Mouse (Mus musculus): Measurements from ENCODE around the gene Tmem121b. TPM values are rescaled to one million over a fixed set of nuclear protein-coding genes. Genes with fewer than 3 reads are reported as not detected.

Tmem121b gene
- total RNA-seq, 1 experiment, result 0.09 TPM

DNA sequence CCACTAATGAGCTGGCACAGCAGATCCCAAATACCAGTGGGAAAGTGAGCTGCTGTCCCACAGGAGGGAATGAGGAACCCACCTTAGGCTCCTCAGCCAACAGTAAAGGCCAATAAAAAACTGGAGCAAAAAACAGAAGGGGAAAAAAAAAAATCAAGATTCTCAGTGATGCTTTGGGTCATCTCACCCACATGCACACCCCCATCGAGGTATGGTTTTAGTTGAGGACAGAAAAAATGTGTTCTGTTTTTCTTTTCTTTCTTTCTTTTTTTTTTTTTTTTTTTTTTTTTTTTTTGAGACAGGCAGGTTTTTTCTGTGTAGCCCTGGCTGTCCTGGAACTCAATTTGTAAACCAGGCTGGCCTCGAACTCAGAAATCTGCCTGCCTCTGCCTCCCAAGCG, 40.1 kb downstream of the Tmem121b start:
- no peak for DNase-seq (ENCODE audit: low read depth, low spot score)
- no peak overlapping the region for H3K4me3 ChIP-seq (ENCODE audit: insufficient read depth in 1 of 2, low read depth in 1 of 2, low read length in 2 of 2, poor library complexity in 1 of 2, severe bottlenecking in 1 of 2)
- no peaks in the 10 kb centered on the region for H3K4me1 ChIP-seq (ENCODE audit: control insufficient read depth in 2 of 2, insufficient read depth in 2 of 2, low read length in 2 of 2, poor library complexity in 1 of 2)
- TF ChIP-seq ZNF384 (IDR thresholded peaks at IDR 0.05; ENCODE audit: low read depth, low read length), result 0 out of 2 replicates have a peak, but pooled peaks have one; percentile 40
- TF ChIP-seq ZC3H11A (IDR thresholded peaks at IDR 0.05; ENCODE audit: borderline replicate concordance, low read depth, low read length), result no peak
- no peaks in the 10 kb centered on the region for H3K36me3 ChIP-seq (ENCODE audit: control insufficient read depth, insufficient read depth, low read length, poor library complexity, severe bottlenecking)
- no peak overlapping the region for H3K27ac ChIP-seq (ENCODE audit: insufficient read depth, low read depth, low read length, poor library complexity, severe bottlenecking)
- H3K9ac ChIP-seq (ENCODE audit: insufficient read depth, low read depth, low read length, poor library complexity, severe bottlenecking), result no peak overlapping the region
- in situ Hi-C loops (cut with MboI; ENCODE audit: low sequenced_read_pairs in 2 of 2, unreplicated experiment in 2 of 2), result no loop called here
- no peaks in the 10 kb centered on the region for H3K9me3 ChIP-seq (ENCODE audit: control insufficient read depth, insufficient read depth, low read depth, low read length)

DNA sequence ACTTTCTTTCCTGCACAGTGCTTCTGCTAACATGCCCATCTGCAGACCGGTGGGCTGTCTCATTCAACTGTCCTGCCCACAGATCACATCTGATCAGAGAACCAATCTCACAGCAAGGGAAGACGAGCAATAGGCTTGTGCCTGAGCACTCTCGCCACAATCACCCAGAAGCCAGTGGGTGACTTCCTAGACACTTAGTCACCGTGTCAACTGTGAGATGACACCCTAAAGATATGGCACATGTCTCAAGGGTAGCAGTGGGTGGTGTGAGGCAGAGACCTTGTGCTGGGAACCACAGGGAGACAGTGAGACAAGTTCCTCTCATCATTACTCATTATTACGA, 40.5 kb downstream of the Tmem121b start:
- Histone ChIP-seq H3K9ac (ENCODE audit: insufficient read depth, low read depth, low read length, poor library complexity, severe bottlenecking) (no peak overlapping the region), H3K27ac (ENCODE audit: insufficient read depth, low read depth, low read length, poor library complexity, severe bottlenecking) (no peak overlapping the region), H3K4me3 (ENCODE audit: insufficient read depth in 1 of 2, low read depth in 1 of 2, low read length in 2 of 2, poor library complexity in 1 of 2, severe bottlenecking in 1 of 2) (no peak overlapping the region), H3K4me1 (ENCODE audit: control insufficient read depth in 2 of 2, insufficient read depth in 2 of 2, low read length in 2 of 2, poor library complexity in 1 of 2) (no peaks in the 10 kb centered on the region), H3K9me3 (ENCODE audit: control insufficient read depth, insufficient read depth, low read depth, low read length) (no peaks in the 10 kb centered on the region), H3K36me3 (ENCODE audit: control insufficient read depth, insufficient read depth, low read length, poor library complexity, severe bottlenecking) (no peaks in the 10 kb centered on the region)
- no peak for DNase-seq (ENCODE audit: low read depth, low spot score)
- TF ChIP-seq ZNF384 (IDR thresholded peaks at IDR 0.05; ENCODE audit: low read depth, low read length), result no peak
- no peak for TF ChIP-seq HCFC1 (IDR thresholded peaks at IDR 0.05; ENCODE audit: borderline replicate concordance, insufficient read depth, low read length)
- TF ChIP-seq ZC3H11A (IDR thresholded peaks at IDR 0.05; ENCODE audit: borderline replicate concordance, low read depth, low read length), result no peak
- TF ChIP-seq MAFK (IDR thresholded peaks at IDR 0.05; ENCODE audit: insufficient read depth, low read depth, low read length), result no peak
- no peak for TF ChIP-seq CHD2 (IDR thresholded peaks at IDR 0.05; ENCODE audit: low read depth, low read length)
- in situ Hi-C loops (cut with MboI; ENCODE audit: low sequenced_read_pairs in 2 of 2, unreplicated experiment in 2 of 2), result no loop called here

DNA sequence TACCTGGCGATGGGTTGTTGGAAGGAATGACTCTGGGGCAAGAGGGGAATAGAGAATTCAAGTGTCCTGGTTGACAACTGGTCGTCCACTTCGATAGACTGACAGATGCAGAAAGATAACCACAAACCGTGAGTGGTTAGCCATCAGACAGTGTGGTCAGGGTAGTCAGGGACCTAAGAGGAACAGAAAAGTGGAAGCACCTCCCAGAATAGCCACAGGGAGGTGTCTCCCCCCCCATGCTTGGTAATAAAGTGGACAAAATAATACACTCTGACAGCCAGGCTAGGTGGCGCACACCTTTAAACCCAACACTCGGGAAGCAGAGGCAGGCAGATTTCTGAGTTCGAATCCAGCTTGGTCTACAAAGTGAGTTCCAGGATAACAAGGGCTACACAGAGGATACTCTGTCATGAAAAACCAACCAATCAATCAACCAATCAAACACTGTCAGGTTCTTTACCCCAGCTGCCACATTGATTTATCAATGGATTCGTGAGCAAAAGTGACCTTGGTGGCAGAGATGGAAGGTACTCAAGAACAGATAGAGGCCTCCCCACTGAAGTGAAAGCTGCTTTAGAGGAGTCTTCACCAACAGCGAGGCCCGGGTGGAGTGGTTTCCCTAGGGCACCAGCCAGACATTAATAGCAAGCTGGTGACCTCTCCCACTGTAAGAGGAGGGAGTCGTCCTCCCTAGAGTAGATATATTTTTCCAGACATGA, 41.1 kb downstream of the Tmem121b start:
- no peaks in the 10 kb centered on the region for H3K9me3 ChIP-seq (ENCODE audit: control insufficient read depth, insufficient read depth, low read depth, low read length)
- H3K4me3 ChIP-seq (ENCODE audit: insufficient read depth in 1 of 2, low read depth in 1 of 2, low read length in 2 of 2, poor library complexity in 1 of 2, severe bottlenecking in 1 of 2), result no peak overlapping the region
- DNase-seq (ENCODE audit: low read depth, low spot score), result no peak
- in situ Hi-C loops (cut with MboI; ENCODE audit: low sequenced_read_pairs in 2 of 2, unreplicated experiment in 2 of 2), result no loop called here
- no peak overlapping the region for H3K27ac ChIP-seq (ENCODE audit: insufficient read depth, low read depth, low read length, poor library complexity, severe bottlenecking)
- no peak overlapping the region for H3K9ac ChIP-seq (ENCODE audit: insufficient read depth, low read depth, low read length, poor library complexity, severe bottlenecking)
- no peaks in the 10 kb centered on the region for H3K4me1 ChIP-seq (ENCODE audit: control insufficient read depth in 2 of 2, insufficient read depth in 2 of 2, low read length in 2 of 2, poor library complexity in 1 of 2)
- TF ChIP-seq ZC3H11A (IDR thresholded peaks at IDR 0.05; ENCODE audit: borderline replicate concordance, low read depth, low read length) (no peak), MAFK (IDR thresholded peaks at IDR 0.05; ENCODE audit: insufficient read depth, low read depth, low read length) (no peak), CHD2 (IDR thresholded peaks at IDR 0.05; ENCODE audit: low read depth, low read length) (no peak), HCFC1 (IDR thresholded peaks at IDR 0.05; ENCODE audit: borderline replicate concordance, insufficient read depth, low read length) (no peak), ZNF384 (IDR thresholded peaks at IDR 0.05; ENCODE audit: low read depth, low read length) (no peak)
- H3K36me3 ChIP-seq (ENCODE audit: control insufficient read depth, insufficient read depth, low read length, poor library complexity, severe bottlenecking), result no peaks in the 10 kb centered on the region

DNA sequence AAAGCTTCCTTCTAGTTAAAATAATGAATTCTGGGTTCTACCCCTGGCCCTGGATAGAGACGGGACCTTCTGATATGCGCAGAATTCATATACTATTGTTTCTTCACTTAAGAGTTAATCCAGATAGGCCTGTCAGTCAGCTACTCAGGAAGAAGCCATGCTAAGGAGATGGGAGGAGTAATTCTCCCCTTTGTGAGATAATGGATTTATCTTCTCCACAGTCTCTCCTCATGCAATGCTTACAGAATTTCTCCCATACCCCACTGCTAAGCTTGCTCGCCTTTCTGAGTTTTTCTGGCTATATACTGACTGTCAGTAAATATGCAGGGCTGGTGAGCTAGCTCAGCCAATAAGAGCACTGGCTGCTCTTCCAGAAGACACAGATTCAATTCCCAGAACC, 43.4 kb downstream of the Tmem121b start:
- in situ Hi-C loops (cut with MboI; ENCODE audit: low sequenced_read_pairs in 2 of 2, unreplicated experiment in 2 of 2), result no loop called here
- DNase-seq (ENCODE audit: low read depth, low spot score), result no peak
- TF ChIP-seq MAFK (IDR thresholded peaks at IDR 0.05; ENCODE audit: insufficient read depth, low read depth, low read length) (no peak), ZC3H11A (IDR thresholded peaks at IDR 0.05; ENCODE audit: borderline replicate concordance, low read depth, low read length) (no peak), CHD2 (IDR thresholded peaks at IDR 0.05; ENCODE audit: low read depth, low read length) (no peak), ZNF384 (IDR thresholded peaks at IDR 0.05; ENCODE audit: low read depth, low read length) (no peak), HCFC1 (IDR thresholded peaks at IDR 0.05; ENCODE audit: borderline replicate concordance, insufficient read depth, low read length) (no peak)
- H3K9ac ChIP-seq (ENCODE audit: insufficient read depth, low read depth, low read length, poor library complexity, severe bottlenecking), result no peak overlapping the region
- no peaks in the 10 kb centered on the region for H3K36me3 ChIP-seq (ENCODE audit: control insufficient read depth, insufficient read depth, low read length, poor library complexity, severe bottlenecking)
- no peak overlapping the region for H3K27ac ChIP-seq (ENCODE audit: insufficient read depth, low read depth, low read length, poor library complexity, severe bottlenecking)
- no peaks in the 10 kb centered on the region for H3K4me1 ChIP-seq (ENCODE audit: control insufficient read depth in 2 of 2, insufficient read depth in 2 of 2, low read length in 2 of 2, poor library complexity in 1 of 2)
- no peaks in the 10 kb centered on the region for H3K9me3 ChIP-seq (ENCODE audit: control insufficient read depth, insufficient read depth, low read depth, low read length)
- H3K4me3 ChIP-seq (ENCODE audit: insufficient read depth in 1 of 2, low read depth in 1 of 2, low read length in 2 of 2, poor library complexity in 1 of 2, severe bottlenecking in 1 of 2), result no peak overlapping the region

Data from ES-E14 (cell line).